Comparison of ENCODE assay signal across 18 mouse cellular contexts in the genomic region with DNA sequence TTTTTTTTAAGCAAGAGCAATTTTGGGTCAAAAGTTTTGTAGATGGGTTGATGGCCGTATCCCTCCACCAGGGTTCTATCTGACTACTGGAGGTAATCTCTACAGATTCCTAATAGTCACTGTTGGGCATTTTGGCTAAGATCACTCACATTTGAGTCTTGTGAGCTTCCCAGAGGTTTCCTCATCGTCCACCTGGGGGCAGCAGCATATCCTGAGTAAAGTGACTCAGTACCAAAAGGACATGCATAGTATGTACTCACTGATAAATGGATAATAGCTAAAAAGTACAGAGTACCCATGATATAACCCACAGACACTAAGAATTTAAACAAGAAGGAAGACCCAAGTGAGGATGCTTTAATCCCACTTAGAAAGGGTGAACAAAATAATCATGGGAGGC.
DNase-seq lines count a peak whose midpoint lies in the region; ATAC-seq and TF ChIP-seq lines count a peak whose summit lies in the region.
"Had no signal": no experiment of that assay in that cellular context is flagged by ENCODE, and none has a peak within 500 bp of the region (broad histone marks: within the 10 kb centered on the region; RNA-seq: fewer than 3 reads in every experiment).

No protein-coding gene starts in this region.

- TF ChIP-seq CTCF in liver, adult 2 months (IDR thresholded peaks at IDR 0.05; ENCODE audit: low read depth, low read length), result peak; percentile 18; the same call in 1 of the 2 replicates

- H3K4me2 ChIP-seq in liver, embryonic 11.5 days, result no peak overlapping the region
- no peak overlapping the region for H3K4me2 ChIP-seq in hindbrain, embryonic 13.5 days
- H3K4me2 ChIP-seq: heart, embryonic 13.5 days; hindbrain, embryonic 15.5 days; limb, embryonic 12.5 days had no signal

- no peak for TF ChIP-seq POLR2A in liver, adult 2 months (IDR thresholded peaks at IDR 0.05; ENCODE audit: extremely low read depth, insufficient read depth, low read length)

- no peaks in the 10 kb centered on the region for H3K4me1 ChIP-seq in liver, adult 2 months (ENCODE audit: control insufficient read depth, insufficient read depth, low read length)
- no peaks in the 10 kb centered on the region for H3K4me1 ChIP-seq in liver, embryonic 11.5 days (replicated peaks; ENCODE audit: control insufficient read depth, insufficient read depth, low read length)
- no peaks in the 10 kb centered on the region for H3K4me1 ChIP-seq in hindbrain, embryonic 13.5 days (replicated peaks)
- H3K4me1 ChIP-seq: heart, embryonic 13.5 days; hindbrain, embryonic 15.5 days; limb, embryonic 12.5 days had no signal

- no peaks in the 10 kb centered on the region for H3K79me2 ChIP-seq in liver, adult 2 months (ENCODE audit: control insufficient read depth, insufficient read depth, low read length)

- H3K9me3 ChIP-seq in liver, embryonic 11.5 days (ENCODE audit: control insufficient read depth, low read length), result no peaks in the 10 kb centered on the region
- H3K9me3 ChIP-seq in hindbrain, embryonic 13.5 days, result no peaks in the 10 kb centered on the region
- H3K9me3 ChIP-seq: heart, embryonic 13.5 days; hindbrain, embryonic 15.5 days; limb, embryonic 12.5 days had no signal

- no peaks in the 10 kb centered on the region for H3K27me3 ChIP-seq in liver, adult 2 months (ENCODE audit: control insufficient read depth, insufficient read depth, low read length)
- H3K27me3 ChIP-seq in liver, embryonic 11.5 days (replicated peaks; ENCODE audit: control insufficient read depth, insufficient read depth, low read length), result no peaks in the 10 kb centered on the region
- no peaks in the 10 kb centered on the region for H3K27me3 ChIP-seq in hindbrain, embryonic 13.5 days
- H3K27me3 ChIP-seq: heart, embryonic 13.5 days; hindbrain, embryonic 15.5 days; limb, embryonic 12.5 days had no signal

- H3K36me3 ChIP-seq in liver, adult 2 months (ENCODE audit: control insufficient read depth, insufficient read depth, low read length), result no peaks in the 10 kb centered on the region
- H3K36me3 ChIP-seq in liver, embryonic 11.5 days (ENCODE audit: control insufficient read depth, insufficient read depth, low read length), result no peaks in the 10 kb centered on the region
- H3K36me3 ChIP-seq in hindbrain, embryonic 13.5 days, result no peaks in the 10 kb centered on the region
- H3K36me3 ChIP-seq: heart, embryonic 13.5 days; hindbrain, embryonic 15.5 days; limb, embryonic 12.5 days had no signal

- no peak overlapping the region for H3K4me3 ChIP-seq in liver, adult 2 months (ENCODE audit: insufficient read depth, low read depth, low read length)
- H3K4me3 ChIP-seq in liver, embryonic 11.5 days (ENCODE audit: low read depth, low read length), result no peak overlapping the region
- no peak overlapping the region for H3K4me3 ChIP-seq in hindbrain, embryonic 13.5 days
- H3K4me3 ChIP-seq: heart, embryonic 13.5 days; hindbrain, embryonic 15.5 days; limb, embryonic 12.5 days had no signal

- WGBS in liver, adult 2 months, result 41% methylated on average over 2 of the region's 2 CpGs
- 45% methylated on average over 2 of the region's 2 CpGs for WGBS in liver, embryonic 11.5 days
- 53% methylated on average over 2 of the region's 2 CpGs for WGBS in hindbrain, embryonic 13.5 days

- no peak for DNase-seq in frontal cortex, postnatal 10 days (ENCODE audit: low spot score in 2 of 2)
- peak; percentile 13 for DNase-seq in liver, adult 2 months (ENCODE audit: extremely low read depth, low read depth, low spot score)
- no peak for DNase-seq in liver, embryonic 11.5 days (ENCODE audit: low spot score)
- DNase-seq in ES-CJ7 (ENCODE audit: low read depth, low spot score), result peak; percentile 40
- DNase-seq in brain, adult 2 months (ENCODE audit: low read depth, low spot score), result peak; percentile 38
- no peak for DNase-seq in gastrocnemius, postnatal 4 days (ENCODE audit: low spot score in 2 of 2)
- DNase-seq: adrenal gland, adult 8-10 months; cerebellum, adult 9-10 months; gastrocnemius, postnatal 36 days; kidney, adult 11 months; lung, adult 2 months had no signal

- no peak overlapping the region for H3K27ac ChIP-seq in liver, adult 2 months (replicated peaks; ENCODE audit: insufficient read depth, low read depth, low read length)
- no peak overlapping the region for H3K27ac ChIP-seq in liver, embryonic 11.5 days (ENCODE audit: low read depth, low read length)
- H3K27ac ChIP-seq in hindbrain, embryonic 13.5 days, result no peak overlapping the region
- H3K27ac ChIP-seq: heart, embryonic 13.5 days; hindbrain, embryonic 15.5 days; limb, embryonic 12.5 days had no signal

- peak; percentile 73 for ATAC-seq in frontal cortex, adult (ENCODE audit: low TSS enrichment)
- ATAC-seq in liver, embryonic 11.5 days (replicated peaks; ENCODE audit: low FRiP score), result no peak
- no peak for ATAC-seq in hindbrain, embryonic 13.5 days (ENCODE audit: low FRiP score)
- ATAC-seq: CD4-positive, CD25-positive, alpha-beta regulatory T cell, adult 4 months; forebrain, embryonic 16.5 days had no signal

- no peak overlapping the region for H3K9ac ChIP-seq in liver, adult 2 months (ENCODE audit: low read depth, low read length)
- H3K9ac ChIP-seq in liver, embryonic 11.5 days (ENCODE audit: low read depth, low read length), result no peak overlapping the region
- H3K9ac ChIP-seq in hindbrain, embryonic 13.5 days, result no peak overlapping the region
- H3K9ac ChIP-seq: heart, embryonic 13.5 days; hindbrain, embryonic 15.5 days; limb, embryonic 12.5 days had no signal

Comparison
In these comparisons a context has a peak if more than half of its experiments do, and no peak if none do; other contexts are left out.
1. DNase-seq: peak in liver, adult 2 months (single experiment), ES-CJ7 (single experiment) and brain, adult 2 months (single experiment); none in frontal cortex, postnatal 10 days (0 of 2), liver, embryonic 11.5 days (single experiment) and gastrocnemius, postnatal 4 days (0 of 2).